ENCODE assay signal across 14 mouse cellular contexts in genomic region chr2:70202578-70203167, GRCm38 (mm10).
A peak's percentile ranks its signal among the peaks of the same experiment; 100 is the strongest.
DNase-seq lines count a peak whose midpoint lies in the region; ATAC-seq and TF ChIP-seq lines count a peak whose summit lies in the region.
"Had no signal": no experiment of that assay in that cellular context is flagged by ENCODE, and none has a peak within 500 bp of the region (broad histone marks: within the 10 kb centered on the region; RNA-seq: fewer than 3 reads in every experiment).

No protein-coding gene starts in this region.

- H3K9ac ChIP-seq in lung, embryonic 14.5 days, result no peak overlapping the region
- no peak overlapping the region for H3K9ac ChIP-seq in forebrain, postnatal 0 days
- no peak overlapping the region for H3K9ac ChIP-seq in midbrain, embryonic 13.5 days (replicated peaks)
- no peak overlapping the region for H3K9ac ChIP-seq in intestine, embryonic 15.5 days
- H3K9ac ChIP-seq: heart, embryonic 15.5 days had no signal

- no peaks in the 10 kb centered on the region for H3K9me3 ChIP-seq in lung, embryonic 14.5 days (ENCODE audit: low read depth, low read length)
- H3K9me3 ChIP-seq in forebrain, postnatal 0 days (ENCODE audit: low read length), result no peaks in the 10 kb centered on the region
- no peaks in the 10 kb centered on the region for H3K9me3 ChIP-seq in midbrain, embryonic 13.5 days
- H3K9me3 ChIP-seq in intestine, embryonic 15.5 days, result no peaks in the 10 kb centered on the region
- H3K9me3 ChIP-seq: heart, embryonic 15.5 days; megakaryocyte, embryonic 14.5 days had no signal

- no peak for TF ChIP-seq CTCF in lung, embryonic 14.5 days (IDR thresholded peaks at IDR 0.05; ENCODE audit: low read depth)
- no peak for TF ChIP-seq CTCF in forebrain, postnatal 0 days (IDR thresholded peaks at IDR 0.05; ENCODE audit: low read depth)

- H3K4me3 ChIP-seq in lung, embryonic 14.5 days (ENCODE audit: low read depth, low read length), result no peak overlapping the region
- H3K4me3 ChIP-seq in forebrain, postnatal 0 days (ENCODE audit: low read depth, low read length), result no peak overlapping the region
- no peak overlapping the region for H3K4me3 ChIP-seq in midbrain, embryonic 13.5 days (replicated peaks)
- H3K4me3 ChIP-seq in intestine, embryonic 15.5 days (replicated peaks), result no peak overlapping the region
- H3K4me3 ChIP-seq: heart, embryonic 15.5 days; megakaryocyte, embryonic 14.5 days had no signal

- H3K27me3 ChIP-seq in lung, embryonic 14.5 days (ENCODE audit: insufficient read depth, low read length), result no peaks in the 10 kb centered on the region
- no peaks in the 10 kb centered on the region for H3K27me3 ChIP-seq in forebrain, postnatal 0 days (ENCODE audit: insufficient read depth, low read length)
- H3K27me3 ChIP-seq in midbrain, embryonic 13.5 days, result 0 out of 2 replicates have a peak, but pooled peaks cover 7% of the 10 kb centered on the region
- H3K27me3 ChIP-seq in intestine, embryonic 15.5 days (replicated peaks), result no peaks in the 10 kb centered on the region
- H3K27me3 ChIP-seq: heart, embryonic 15.5 days; megakaryocyte, embryonic 14.5 days had no signal

- no peaks in the 10 kb centered on the region for H3K36me3 ChIP-seq in lung, embryonic 14.5 days (ENCODE audit: insufficient read depth)
- H3K36me3 ChIP-seq in forebrain, postnatal 0 days (ENCODE audit: insufficient read depth), result no peaks in the 10 kb centered on the region
- H3K36me3 ChIP-seq in midbrain, embryonic 13.5 days, result no peaks in the 10 kb centered on the region
- no peaks in the 10 kb centered on the region for H3K36me3 ChIP-seq in intestine, embryonic 15.5 days
- H3K36me3 ChIP-seq: heart, embryonic 15.5 days had no signal

- WGBS in lung, embryonic 14.5 days, result 40% methylated on average over 8 of the region's 8 CpGs
- 9% methylated on average over 8 of the region's 8 CpGs for WGBS in forebrain, postnatal 0 days
- WGBS in midbrain, embryonic 13.5 days, result 4% methylated on average over 8 of the region's 8 CpGs
- WGBS in intestine, embryonic 15.5 days, result 41% methylated on average over 8 of the region's 8 CpGs

- H3K27ac ChIP-seq in lung, embryonic 14.5 days (ENCODE audit: low read depth), result no peak overlapping the region
- peak overlapping the region; percentile 75 for H3K27ac ChIP-seq in forebrain, postnatal 0 days (ENCODE audit: low read depth, low read length)
- peak overlapping the region; percentile 91 for H3K27ac ChIP-seq in midbrain, embryonic 13.5 days
- no peak overlapping the region for H3K27ac ChIP-seq in intestine, embryonic 15.5 days
- H3K27ac ChIP-seq: heart, embryonic 15.5 days had no signal

- peak; percentile 21 for DNase-seq in lung, embryonic 14.5 days
- DNase-seq in lung, postnatal 14 days, result no peak
- peak; percentile 73 for DNase-seq in forebrain, postnatal 0 days
- no peak for DNase-seq in urinary bladder, postnatal 25 days (ENCODE audit: low spot score)
- DNase-seq in urinary bladder, postnatal 10 days (ENCODE audit: low spot score), result no peak
- DNase-seq: cerebellum, postnatal 36 days; gastrocnemius, postnatal 36 days; lung, adult 18-20 months had no signal

- no peaks in the 10 kb centered on the region for H3K4me1 ChIP-seq in lung, embryonic 14.5 days (ENCODE audit: insufficient read depth)
- H3K4me1 ChIP-seq in forebrain, postnatal 0 days (ENCODE audit: insufficient read depth), result peaks cover 5% of the 10 kb centered on the region; the same call in 1 of the 2 replicates
- H3K4me1 ChIP-seq in midbrain, embryonic 13.5 days (replicated peaks), result peaks cover 44% of the 10 kb centered on the region
- H3K4me1 ChIP-seq in intestine, embryonic 15.5 days (replicated peaks), result no peaks in the 10 kb centered on the region
- H3K4me1 ChIP-seq: heart, embryonic 15.5 days; megakaryocyte, embryonic 14.5 days had no signal

- ATAC-seq in lung, embryonic 14.5 days (ENCODE audit: insufficient read depth), result no peak
- peak; percentile 84 for ATAC-seq in forebrain, postnatal 0 days
- ATAC-seq in midbrain, embryonic 13.5 days, result peak; percentile 85
- no peak for ATAC-seq in intestine, embryonic 15.5 days
- ATAC-seq in inflammation-experienced regulatory T-cells, adult 6 months, result no peak
- ATAC-seq: intestine, embryonic 16.5 days had no signal

- H3K4me2 ChIP-seq in lung, embryonic 14.5 days, result no peak overlapping the region
- H3K4me2 ChIP-seq in forebrain, postnatal 0 days (ENCODE audit: low read depth), result 0 out of 2 replicates have a peak overlapping the region, but pooled peaks have one; percentile 5
- peak overlapping the region; percentile 28 for H3K4me2 ChIP-seq in midbrain, embryonic 13.5 days (replicated peaks)
- no peak overlapping the region for H3K4me2 ChIP-seq in intestine, embryonic 15.5 days (replicated peaks)
- H3K4me2 ChIP-seq: heart, embryonic 15.5 days had no signal

Comparison
In these comparisons a context has a peak if more than half of its experiments do, and no peak if none do; other contexts are left out.
1. DNase-seq: peak in lung, embryonic 14.5 days (single experiment) and forebrain, postnatal 0 days (single experiment); none in lung, postnatal 14 days (single experiment), urinary bladder, postnatal 25 days (single experiment) and urinary bladder, postnatal 10 days (single experiment).
2. ATAC-seq: peak in forebrain, postnatal 0 days (single experiment) and midbrain, embryonic 13.5 days (single experiment); none in lung, embryonic 14.5 days (single experiment), intestine, embryonic 15.5 days (single experiment) and inflammation-experienced regulatory T-cells, adult 6 months (single experiment).
3. H3K27ac ChIP-seq: peak in forebrain, postnatal 0 days (single experiment) and midbrain, embryonic 13.5 days (single experiment); none in lung, embryonic 14.5 days (single experiment) and intestine, embryonic 15.5 days (single experiment).
4. H3K4me2 ChIP-seq: peak in forebrain, postnatal 0 days (single experiment) and midbrain, embryonic 13.5 days (single experiment); none in lung, embryonic 14.5 days (single experiment) and intestine, embryonic 15.5 days (single experiment).